11 mouse cellular contexts compared by ENCODE assay signal in the genomic region with DNA sequence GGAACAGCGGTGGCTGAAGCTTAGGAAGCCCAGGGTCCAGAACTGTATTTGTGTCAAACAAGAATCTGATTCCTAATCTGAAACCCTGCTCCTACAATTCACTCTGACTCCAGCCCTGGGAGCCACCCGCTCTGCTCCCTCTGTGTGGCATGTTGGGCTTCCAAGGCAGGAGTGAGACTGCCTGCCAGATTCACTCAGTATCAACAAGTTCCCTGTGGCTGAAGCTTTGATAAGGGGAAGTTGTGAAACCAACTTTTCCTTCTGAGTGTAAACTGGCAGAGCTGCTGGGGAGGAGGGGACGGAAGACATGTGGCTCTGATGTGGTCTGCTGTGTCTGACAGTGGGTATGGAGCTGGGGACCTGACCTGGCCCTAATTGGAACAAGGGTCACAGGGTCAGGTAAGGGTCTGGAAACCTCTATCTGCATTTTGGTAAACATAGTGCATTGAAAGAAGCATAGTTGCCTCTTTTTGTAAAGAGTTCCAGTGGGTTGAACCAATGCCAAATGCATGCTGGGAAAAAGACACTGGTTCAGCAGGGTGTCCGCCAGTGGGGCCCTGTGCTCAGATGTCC.
DNase-seq lines count a peak whose midpoint lies in the region; ATAC-seq lines count a peak whose summit lies in the region.
"Had no signal": no experiment of that assay in that cellular context is flagged by ENCODE, and none has a peak within 500 bp of the region (broad histone marks: within the 10 kb centered on the region; RNA-seq: fewer than 3 reads in every experiment).

No protein-coding gene starts in this region.

- H3K36me3 ChIP-seq in embryonic facial prominence, embryonic 10.5 days (replicated peaks) = peaks cover 4% of the 10 kb centered on the region; the same call in 1 of the 2 replicates
- H3K36me3 ChIP-seq in heart, embryonic 13.5 days = no peaks in the 10 kb centered on the region
- H3K36me3 ChIP-seq: stomach, embryonic 15.5 days had no signal

- H3K4me2 ChIP-seq in heart, embryonic 13.5 days = no peak overlapping the region
- H3K4me2 ChIP-seq: midbrain, embryonic 13.5 days; stomach, embryonic 15.5 days had no signal

- H3K27ac ChIP-seq in embryonic facial prominence, embryonic 10.5 days (replicated peaks) = peak overlapping the region; percentile 24; the same call in 1 of the 2 replicates
- peak overlapping the region; percentile 80 for H3K27ac ChIP-seq in heart, embryonic 13.5 days (replicated peaks)
- H3K27ac ChIP-seq: midbrain, embryonic 13.5 days; stomach, embryonic 15.5 days had no signal

- WGBS in embryonic facial prominence, embryonic 10.5 days = 78% methylated on average over 4 of the region's 4 CpGs
- 44% methylated on average over 4 of the region's 4 CpGs for WGBS in heart, embryonic 13.5 days

- H3K9ac ChIP-seq in heart, embryonic 13.5 days = peak overlapping the region; percentile 28
- H3K9ac ChIP-seq: midbrain, embryonic 13.5 days; stomach, embryonic 15.5 days had no signal

- peaks cover 10% of the 10 kb centered on the region for H3K4me1 ChIP-seq in embryonic facial prominence, embryonic 10.5 days
- peaks cover 50% of the 10 kb centered on the region for H3K4me1 ChIP-seq in heart, embryonic 13.5 days
- H3K4me1 ChIP-seq: midbrain, embryonic 13.5 days had no signal

- intact Hi-C loops in gastrocnemius, postnatal 14 days (cut with DNase I; ENCODE audit: low total_unique reads) = no loop called here

- peak; percentile 80 for DNase-seq in layer of hippocampus, adult 9-11 months
- DNase-seq in layer of hippocampus, postnatal 36 days = no peak
- no peak for DNase-seq in embryonic facial prominence, embryonic 10.5 days (ENCODE audit: low spot score)
- DNase-seq in lung, postnatal 36 days = peak; percentile 74
- DNase-seq in kidney, postnatal 10 days = no peak
- DNase-seq in gastrocnemius, postnatal 14 days = no peak
- no peak for DNase-seq in cerebellum, adult 18-20 months
- DNase-seq: kidney, adult 9 months had no signal

- H3K27me3 ChIP-seq in embryonic facial prominence, embryonic 10.5 days (replicated peaks; ENCODE audit: low read depth, poor library complexity, severe bottlenecking) = no peaks in the 10 kb centered on the region
- no peaks in the 10 kb centered on the region for H3K27me3 ChIP-seq in heart, embryonic 13.5 days (replicated peaks)
- H3K27me3 ChIP-seq: midbrain, embryonic 13.5 days; stomach, embryonic 15.5 days had no signal

- no peak for ATAC-seq in heart, embryonic 13.5 days (ENCODE audit: extremely low read depth, insufficient number of reproducible peaks, low FRiP score, low TSS enrichment)

- H3K4me3 ChIP-seq in embryonic facial prominence, embryonic 10.5 days = no peak overlapping the region
- H3K4me3 ChIP-seq in heart, embryonic 13.5 days = no peak overlapping the region
- H3K4me3 ChIP-seq: midbrain, embryonic 13.5 days; stomach, embryonic 15.5 days had no signal

- H3K9me3 ChIP-seq in embryonic facial prominence, embryonic 10.5 days = no peaks in the 10 kb centered on the region
- no peaks in the 10 kb centered on the region for H3K9me3 ChIP-seq in heart, embryonic 13.5 days
- H3K9me3 ChIP-seq: midbrain, embryonic 13.5 days; stomach, embryonic 15.5 days had no signal

Comparison
In these comparisons a context has a peak if more than half of its experiments do, and no peak if none do; other contexts are left out.
1. DNase-seq: peak in layer of hippocampus, adult 9-11 months (single experiment) and lung, postnatal 36 days (single experiment); none in layer of hippocampus, postnatal 36 days (0 of 2), embryonic facial prominence, embryonic 10.5 days (single experiment), kidney, postnatal 10 days (single experiment), gastrocnemius, postnatal 14 days (single experiment) and cerebellum, adult 18-20 months (0 of 2).